Mouse (Mus musculus): ENCODE measurements around the gene Cfap157.

DNA sequence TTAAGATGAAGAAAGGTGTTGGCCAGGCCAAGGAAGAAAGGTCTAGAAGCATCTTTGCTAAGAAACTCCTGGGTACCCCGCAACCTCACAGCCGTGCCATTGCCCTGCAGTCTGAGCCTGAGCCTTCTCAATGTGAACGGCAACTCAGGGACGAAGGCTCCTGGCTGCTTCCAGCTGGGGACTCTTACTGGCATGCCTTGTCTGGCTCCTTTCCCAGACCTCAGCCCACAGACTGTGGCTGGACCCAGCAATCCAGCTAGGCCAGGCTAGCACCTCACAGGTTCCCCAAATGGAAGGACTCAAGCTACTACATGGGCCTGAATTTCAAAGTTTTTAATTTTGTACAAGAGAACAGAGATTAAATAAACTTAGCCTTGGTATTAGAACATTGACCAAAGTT lies 22.4 kb downstream of the Cfap157 start:
- no peak for TF ChIP-seq CTCF (IDR thresholded peaks at IDR 0.05; ENCODE audit: low read depth, low read length)
- no peak for TF ChIP-seq EP300 (IDR thresholded peaks at IDR 0.05; ENCODE audit: insufficient read depth, low read depth, low read length)

All from ES-Bruce4 (cell line).